25 mouse cellular contexts compared by ENCODE assay signal in the genomic region with DNA sequence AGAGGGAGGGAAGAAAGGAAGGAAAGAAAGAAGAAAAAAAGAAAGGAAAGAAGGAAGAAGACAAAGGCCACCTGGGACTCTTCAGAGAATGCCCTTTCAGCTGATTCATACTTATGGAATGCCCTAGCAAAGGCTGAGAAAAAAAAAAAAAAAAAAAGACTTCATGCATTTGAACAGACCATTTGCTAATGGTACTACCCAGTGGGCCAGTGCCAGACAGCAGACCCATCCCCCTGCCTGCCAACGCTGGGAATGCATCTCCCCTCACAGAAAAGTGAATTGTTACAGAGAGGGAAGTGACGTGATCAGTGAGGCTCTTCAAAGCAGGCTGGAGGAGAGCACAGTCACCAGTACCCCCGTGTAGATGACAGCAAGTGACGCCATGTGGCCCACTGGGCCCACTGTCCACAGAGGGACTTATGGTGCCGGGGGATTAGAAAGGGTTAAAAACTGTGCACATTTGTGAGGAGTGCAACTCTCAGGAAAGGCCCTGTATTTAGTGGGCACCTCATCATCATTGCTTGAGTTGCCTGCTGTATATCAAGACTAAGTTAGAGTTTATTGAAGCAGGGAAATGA. TPM values are rescaled to one million over a fixed set of nuclear protein-coding genes. Genes with fewer than 3 reads are reported as not detected.
DNase-seq lines count a peak whose midpoint lies in the region; ATAC-seq and TF ChIP-seq lines count a peak whose summit lies in the region.
"Had no signal": no experiment of that assay in that cellular context is flagged by ENCODE, and none has a peak within 500 bp of the region (broad histone marks: within the 10 kb centered on the region; RNA-seq: fewer than 3 reads in every experiment).

No protein-coding gene starts in this region.

- no peak overlapping the region for H3K4me3 ChIP-seq in embryonic facial prominence, embryonic 15.5 days (replicated peaks)
- no peak overlapping the region for H3K4me3 ChIP-seq in embryonic facial prominence, embryonic 10.5 days
- peak overlapping the region; percentile 1 for H3K4me3 ChIP-seq in megakaryocyte, embryonic 14.5 days (replicated peaks)
- H3K4me3 ChIP-seq in midbrain, postnatal 0 days (ENCODE audit: low read depth, low read length), result no peak overlapping the region
- no peak overlapping the region for H3K4me3 ChIP-seq in kidney, embryonic 16.5 days (ENCODE audit: low read length)
- H3K4me3 ChIP-seq: hindbrain, embryonic 10.5 days; liver, embryonic 13.5 days; myocyte; neural tube, embryonic 13.5 days had no signal

- peak; percentile 12 for TF ChIP-seq CTCF in Patski (IDR thresholded peaks at IDR 0.05)
- 0 out of 2 replicates have a peak, but pooled peaks have one; percentile 11 for TF ChIP-seq CTCF in midbrain, postnatal 0 days (IDR thresholded peaks at IDR 0.05)

- 0 out of 2 replicates have a peak, but pooled peaks have one; percentile 34 for ATAC-seq in embryonic facial prominence, embryonic 15.5 days (ENCODE audit: insufficient number of reproducible peaks, low FRiP score, low TSS enrichment, low read depth)
- ATAC-seq in megakaryocyte, adult 5-6 weeks (ENCODE audit: poor library complexity, severe bottlenecking), result no peak
- peak; percentile 65 for ATAC-seq in Patski
- no peak for ATAC-seq in midbrain, postnatal 0 days (ENCODE audit: low FRiP score)
- ATAC-seq in kidney, embryonic 16.5 days (ENCODE audit: low FRiP score, low TSS enrichment), result no peak
- ATAC-seq: CD4-positive, CD25-positive, alpha-beta regulatory T cell, adult 4 months; intestine, postnatal 0 days had no signal

- POLR2A ChIA-PET in Patski (lab: Charles Lee), result no interaction called here

- no peaks in the 10 kb centered on the region for H3K27me3 ChIP-seq in embryonic facial prominence, embryonic 15.5 days
- no peaks in the 10 kb centered on the region for H3K27me3 ChIP-seq in embryonic facial prominence, embryonic 10.5 days (replicated peaks; ENCODE audit: low read depth, poor library complexity, severe bottlenecking)
- H3K27me3 ChIP-seq in megakaryocyte, embryonic 14.5 days (replicated peaks), result peaks cover 3% of the 10 kb centered on the region
- no peaks in the 10 kb centered on the region for H3K27me3 ChIP-seq in Patski
- no peaks in the 10 kb centered on the region for H3K27me3 ChIP-seq in midbrain, postnatal 0 days (ENCODE audit: insufficient read depth, low read length)
- H3K27me3 ChIP-seq in kidney, embryonic 16.5 days (ENCODE audit: insufficient read depth, low read length), result no peaks in the 10 kb centered on the region
- H3K27me3 ChIP-seq: liver, embryonic 13.5 days; neural tube, embryonic 13.5 days had no signal

- H3K27ac ChIP-seq in embryonic facial prominence, embryonic 15.5 days (replicated peaks), result no peak overlapping the region
- no peak overlapping the region for H3K27ac ChIP-seq in embryonic facial prominence, embryonic 10.5 days (replicated peaks)
- H3K27ac ChIP-seq in midbrain, postnatal 0 days (ENCODE audit: low read depth, low read length), result no peak overlapping the region
- H3K27ac ChIP-seq in kidney, embryonic 16.5 days (ENCODE audit: low read length), result no peak overlapping the region
- H3K27ac ChIP-seq: hindbrain, embryonic 10.5 days; liver, embryonic 13.5 days; neural tube, embryonic 13.5 days had no signal

- H3K4me1 ChIP-seq in embryonic facial prominence, embryonic 15.5 days, result no peaks in the 10 kb centered on the region
- no peaks in the 10 kb centered on the region for H3K4me1 ChIP-seq in embryonic facial prominence, embryonic 10.5 days
- no peaks in the 10 kb centered on the region for H3K4me1 ChIP-seq in megakaryocyte, embryonic 14.5 days
- H3K4me1 ChIP-seq in midbrain, postnatal 0 days (ENCODE audit: insufficient read depth, low read length), result no peaks in the 10 kb centered on the region
- no peaks in the 10 kb centered on the region for H3K4me1 ChIP-seq in kidney, embryonic 16.5 days (ENCODE audit: insufficient read depth, low read length)
- H3K4me1 ChIP-seq: hindbrain, embryonic 10.5 days; liver, embryonic 13.5 days; neural tube, embryonic 13.5 days had no signal

- CTCF ChIA-PET in Patski (lab: Charles Lee), result no interaction called here

- no peaks in the 10 kb centered on the region for H3K36me3 ChIP-seq in embryonic facial prominence, embryonic 15.5 days
- no peaks in the 10 kb centered on the region for H3K36me3 ChIP-seq in embryonic facial prominence, embryonic 10.5 days (replicated peaks)
- peaks cover 2% of the 10 kb centered on the region for H3K36me3 ChIP-seq in megakaryocyte, embryonic 14.5 days (replicated peaks; ENCODE audit: low read length)
- no peaks in the 10 kb centered on the region for H3K36me3 ChIP-seq in midbrain, postnatal 0 days (ENCODE audit: insufficient read depth, low read length)
- H3K36me3 ChIP-seq in kidney, embryonic 16.5 days (ENCODE audit: insufficient read depth, low read length), result no peaks in the 10 kb centered on the region
- H3K36me3 ChIP-seq: hindbrain, embryonic 10.5 days; liver, embryonic 13.5 days; neural tube, embryonic 13.5 days had no signal

- no peak overlapping the region for H3K9ac ChIP-seq in embryonic facial prominence, embryonic 15.5 days
- no peak overlapping the region for H3K9ac ChIP-seq in midbrain, postnatal 0 days (replicated peaks; ENCODE audit: low read length, poor library complexity, severe bottlenecking)
- no peak overlapping the region for H3K9ac ChIP-seq in kidney, embryonic 16.5 days (replicated peaks; ENCODE audit: low read length)
- H3K9ac ChIP-seq: liver, embryonic 13.5 days; lung, embryonic 14.5 days; neural tube, embryonic 13.5 days had no signal

- no peaks in the 10 kb centered on the region for H3K9me3 ChIP-seq in embryonic facial prominence, embryonic 15.5 days (replicated peaks)
- H3K9me3 ChIP-seq in embryonic facial prominence, embryonic 10.5 days, result no peaks in the 10 kb centered on the region
- peaks cover 7% of the 10 kb centered on the region; the same call in 1 of the 2 replicates for H3K9me3 ChIP-seq in megakaryocyte, embryonic 14.5 days
- no peaks in the 10 kb centered on the region for H3K9me3 ChIP-seq in midbrain, postnatal 0 days (ENCODE audit: low read length)
- H3K9me3 ChIP-seq in kidney, embryonic 16.5 days (ENCODE audit: low read length), result no peaks in the 10 kb centered on the region
- H3K9me3 ChIP-seq: hindbrain, embryonic 10.5 days; liver, embryonic 13.5 days; neural tube, embryonic 13.5 days had no signal

- 70% methylated on average over 5 of the region's 5 CpGs for WGBS in embryonic facial prominence, embryonic 15.5 days
- 79% methylated on average over 5 of the region's 5 CpGs for WGBS in embryonic facial prominence, embryonic 10.5 days
- 71% methylated on average over 5 of the region's 5 CpGs for WGBS in midbrain, postnatal 0 days
- 82% methylated on average over 5 of the region's 5 CpGs for WGBS in kidney, embryonic 16.5 days

- H3K4me2 ChIP-seq in embryonic facial prominence, embryonic 15.5 days (replicated peaks), result no peak overlapping the region
- no peak overlapping the region for H3K4me2 ChIP-seq in midbrain, postnatal 0 days (ENCODE audit: low read depth, low read length, poor library complexity, severe bottlenecking)
- H3K4me2 ChIP-seq in kidney, embryonic 16.5 days (replicated peaks; ENCODE audit: low read depth, low read length), result no peak overlapping the region
- H3K4me2 ChIP-seq: heart, embryonic 11.5 days; liver, embryonic 13.5 days; lung, embryonic 14.5 days; neural tube, embryonic 13.5 days had no signal

- in situ Hi-C loops in Patski (cut with MboI; ENCODE audit: low pct_unique_long_range_greater_than_20kb), result no loop called here

- DNase-seq in embryonic facial prominence, embryonic 10.5 days (ENCODE audit: low spot score), result no peak
- DNase-seq in Patski (ENCODE audit: low read depth, low spot score), result no peak
- no peak for DNase-seq in midbrain, postnatal 0 days (ENCODE audit: low spot score)
- DNase-seq in cerebellum, postnatal 36 days, result no peak
- DNase-seq: adrenal gland, adult 8-10 months; cerebellum, adult 11-12 months; cerebellum, postnatal 14 days; embryo, embryonic 11 days; gastrocnemius, postnatal 10 days; kidney, postnatal 36 days; liver, embryonic 13.5 days; lung, embryonic 14.5 days; retina, postnatal 1 day; right cerebral cortex, postnatal 25 days; thymus, adult 2 months had no signal

RNA-seq across cellular contexts. Expression of a gene that starts 21.5 kb away (rescaled TPM):
- polyA plus RNA-seq in embryonic facial prominence, embryonic 15.5 days (2015; fragmentation: Nextera tagmentation; extraction: Ambion mirVana), result 39.7 and 40.0 TPM in 2 replicates
- polyA plus RNA-seq in embryonic facial prominence, embryonic 10.5 days (2016; fragmentation: Nextera tagmentation; extraction: Ambion mirVana), result 49.0 and 50.7 TPM in 2 replicates
- 0.83 TPM in 1 of 2 replicates, not detected in the other for polyA plus RNA-seq in megakaryocyte, embryonic 14.5 days (2012; ENCODE audit: insufficient read depth, low replicate concordance)
- total RNA-seq in megakaryocyte, adult 5-6 weeks (2015), result 39.9 and 47.9 TPM in 2 replicates
- total RNA-seq in megakaryocyte, adult 5-6 weeks (2017), result 36.4 and 45.1 TPM in 2 replicates
- 24.1 TPM for polyA plus RNA-seq in Patski (2021)
- total RNA-seq in midbrain, postnatal 0 days (2014; rRNA removed), result 47.8 and 51.0 TPM in 2 replicates
- 52.4 and 53.1 TPM in 2 replicates for polyA plus RNA-seq in midbrain, postnatal 0 days (2015; fragmentation: Nextera tagmentation; extraction: Ambion mirVana)
- polyA plus RNA-seq in kidney, embryonic 16.5 days (2015; fragmentation: Nextera tagmentation; extraction: Ambion mirVana), result 50.7 and 51.3 TPM in 2 replicates

RNA-seq across cellular contexts. Expression of a gene that starts 21.5 kb away (rescaled TPM):
- polyA plus RNA-seq in embryonic facial prominence, embryonic 15.5 days (2015; fragmentation: Nextera tagmentation; extraction: Ambion mirVana), result 80.3 and 86.1 TPM in 2 replicates
- polyA plus RNA-seq in embryonic facial prominence, embryonic 10.5 days (2016; fragmentation: Nextera tagmentation; extraction: Ambion mirVana), result 68.0 and 73.6 TPM in 2 replicates
- 3.1 TPM in 1 of 2 replicates, not detected in the other for polyA plus RNA-seq in megakaryocyte, embryonic 14.5 days (2012; ENCODE audit: insufficient read depth, low replicate concordance)
- 40.8 and 43.6 TPM in 2 replicates for total RNA-seq in megakaryocyte, adult 5-6 weeks (2015)
- total RNA-seq in megakaryocyte, adult 5-6 weeks (2017), result 32.6 and 40.0 TPM in 2 replicates
- polyA plus RNA-seq in Patski (2021), result 56.3 TPM
- total RNA-seq in midbrain, postnatal 0 days (2014; rRNA removed), result 29.5 and 46.4 TPM in 2 replicates
- 50.9 and 51.1 TPM in 2 replicates for polyA plus RNA-seq in midbrain, postnatal 0 days (2015; fragmentation: Nextera tagmentation; extraction: Ambion mirVana)
- polyA plus RNA-seq in kidney, embryonic 16.5 days (2015; fragmentation: Nextera tagmentation; extraction: Ambion mirVana), result 87.2 and 96.8 TPM in 2 replicates

Comparison
In these comparisons a context has a peak if more than half of its experiments do, and no peak if none do; other contexts are left out.
1. ATAC-seq: peak in embryonic facial prominence, embryonic 15.5 days (single experiment) and Patski (single experiment); none in megakaryocyte, adult 5-6 weeks (single experiment), midbrain, postnatal 0 days (single experiment) and kidney, embryonic 16.5 days (single experiment).
2. RNA of a gene that starts 21.5 kb away (polyA plus RNA-seq): 52.4 to 53.1 TPM in midbrain, postnatal 0 days, 50.7 to 51.3 TPM in kidney, embryonic 16.5 days, 49.0 to 50.7 TPM in embryonic facial prominence, embryonic 10.5 days, 39.7 to 40.0 TPM in embryonic facial prominence, embryonic 15.5 days and 24.1 TPM in Patski (single experiment); 0.83 TPM in megakaryocyte, embryonic 14.5 days; every median in the first group is over 10 times any median in the second.
3. RNA of a gene that starts 21.5 kb away (polyA plus RNA-seq): 87.2 to 96.8 TPM in kidney, embryonic 16.5 days, 80.3 to 86.1 TPM in embryonic facial prominence, embryonic 15.5 days, 68.0 to 73.6 TPM in embryonic facial prominence, embryonic 10.5 days, 56.3 TPM in Patski (single experiment) and 50.9 to 51.1 TPM in midbrain, postnatal 0 days; 3.1 TPM in megakaryocyte, embryonic 14.5 days; every median in the first group is over 10 times any median in the second.